Mouse (Mus musculus): ENCODE data around the gene Fam243.

GRCm38 (mm10) chr16:92325062-92325406 lies 3.8 kb upstream of the Fam243 start:
- TF ChIP-seq CTCF (IDR thresholded peaks at IDR 0.05; ENCODE audit: insufficient read depth, low read depth, low read length) (no peak), POLR2A (IDR thresholded peaks at IDR 0.05; ENCODE audit: insufficient read depth, low read depth, low read length) (no peak)
